Mouse (Mus musculus): ENCODE data around the gene Rrp36. TPM values are rescaled to one million over a fixed set of nuclear protein-coding genes. Genes with fewer than 3 reads are reported as not detected.

Rrp36 gene
- polyA plus RNA-seq, 1 experiment from 2014 or later: 17.4 TPM

DNA sequence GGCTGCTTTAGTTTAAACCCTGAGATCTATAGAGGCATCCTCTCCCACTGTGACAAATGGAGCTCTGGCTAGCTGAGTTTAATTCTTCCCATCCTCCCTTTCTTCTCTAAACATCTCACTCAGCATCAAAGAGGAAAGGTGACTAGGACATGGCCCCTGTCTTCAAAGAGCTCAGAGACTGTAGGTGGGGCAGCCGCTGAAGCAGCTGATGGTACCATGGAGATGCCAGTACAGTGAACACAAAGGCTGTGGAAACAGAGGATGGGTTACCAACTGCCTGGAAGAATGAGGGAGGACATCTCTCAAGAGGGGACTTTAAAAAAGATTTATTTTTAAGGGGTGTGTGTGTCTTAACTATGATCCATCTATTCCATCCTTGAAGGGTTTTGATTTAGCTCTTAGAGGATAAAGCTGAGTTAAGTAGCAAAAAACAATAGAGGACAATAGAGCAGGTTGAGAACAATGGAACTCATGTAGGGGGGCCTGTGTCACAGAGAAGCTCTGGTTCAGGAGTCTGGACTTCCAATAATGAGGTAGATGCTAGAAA, 20.4 kb upstream of the Rrp36 start:
- 91% methylated on average over 1 of the region's 1 CpGs for WGBS (ENCODE audit: insufficient replicate concordance)
- no peak for ATAC-seq (ENCODE audit: low read depth)
- Histone ChIP-seq H3K4me3 (ENCODE audit: low read depth, low read length) (no peak overlapping the region), H3K9ac (ENCODE audit: low read depth, low read length) (no peak overlapping the region), H3K27ac (ENCODE audit: low read length) (no peak overlapping the region), H3K9me3 (replicated peaks; ENCODE audit: control insufficient read depth, low read length) (no peaks in the 10 kb centered on the region), H3K36me3 (ENCODE audit: control insufficient read depth, insufficient read depth) (peaks cover 1% of the 10 kb centered on the region; the same call in 1 of the 2 replicates), H3K27me3 (ENCODE audit: control insufficient read depth, insufficient read depth, low read depth, low read length) (no peaks in the 10 kb centered on the region), H3K4me1 (ENCODE audit: control insufficient read depth, low read depth, low read length) (peaks cover 13% of the 10 kb centered on the region), H3K4me2 (ENCODE audit: low read depth, low read length) (no peak overlapping the region)

GRCm38 (mm10) chr17:46691390-46691789, 17.2 kb upstream of the Rrp36 start:
- Histone ChIP-seq H3K27ac (ENCODE audit: low read length) (no peak overlapping the region), H3K4me3 (ENCODE audit: low read depth, low read length) (no peak overlapping the region), H3K4me1 (ENCODE audit: control insufficient read depth, low read depth, low read length) (peaks cover 8% of the 10 kb centered on the region), H3K9me3 (replicated peaks; ENCODE audit: control insufficient read depth, low read length) (no peaks in the 10 kb centered on the region), H3K9ac (ENCODE audit: low read depth, low read length) (no peak overlapping the region), H3K4me2 (ENCODE audit: low read depth, low read length) (no peak overlapping the region), H3K27me3 (ENCODE audit: control insufficient read depth, insufficient read depth, low read depth, low read length) (no peaks in the 10 kb centered on the region), H3K36me3 (ENCODE audit: control insufficient read depth, insufficient read depth) (peaks cover 9% of the 10 kb centered on the region)
- ATAC-seq (ENCODE audit: low read depth): no peak
- 75% methylated on average over 2 of the region's 2 CpGs for WGBS (ENCODE audit: insufficient replicate concordance)

DNA sequence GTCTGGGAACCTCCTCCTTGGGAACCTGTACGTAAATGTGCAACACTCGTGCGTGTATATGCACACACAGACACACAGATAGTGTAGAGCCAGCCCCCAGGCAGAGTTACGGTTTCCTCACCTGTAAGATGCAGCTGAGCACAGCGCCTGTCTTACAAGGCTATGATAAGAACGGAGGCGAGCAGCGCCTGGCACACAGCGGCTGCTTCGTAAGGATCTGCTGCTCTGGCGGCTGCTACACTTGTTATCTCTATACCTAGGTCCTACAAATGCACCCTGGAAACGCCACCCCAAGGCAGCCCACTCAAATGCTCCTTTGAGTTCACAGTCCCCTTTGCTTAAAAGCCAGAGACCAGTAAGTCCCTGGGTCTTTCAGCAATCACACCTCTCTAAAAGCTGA, 16.5 kb upstream of the Rrp36 start:
- WGBS (ENCODE audit: insufficient replicate concordance): 30% methylated on average over 12 of the region's 12 CpGs
- 0 out of 2 replicates have a peak overlapping the region, but pooled peaks have one; percentile 11 for H3K27ac ChIP-seq (ENCODE audit: low read length)
- no peaks in the 10 kb centered on the region for H3K9me3 ChIP-seq (replicated peaks; ENCODE audit: control insufficient read depth, low read length)
- peak; percentile 61 for ATAC-seq (ENCODE audit: low read depth)
- peaks cover 13% of the 10 kb centered on the region for H3K36me3 ChIP-seq (ENCODE audit: control insufficient read depth, insufficient read depth)
- no peak overlapping the region for H3K4me3 ChIP-seq (ENCODE audit: low read depth, low read length)
- no peak overlapping the region for H3K9ac ChIP-seq (ENCODE audit: low read depth, low read length)
- H3K4me1 ChIP-seq (ENCODE audit: control insufficient read depth, low read depth, low read length): peaks cover 8% of the 10 kb centered on the region
- H3K27me3 ChIP-seq (ENCODE audit: control insufficient read depth, insufficient read depth, low read depth, low read length): no peaks in the 10 kb centered on the region
- H3K4me2 ChIP-seq (ENCODE audit: low read depth, low read length): no peak overlapping the region; the same call in 1 of the 2 replicates

- Histone ChIP-seq H3K9ac (ENCODE audit: low read depth, low read length) (no peak overlapping the region), H3K27ac (ENCODE audit: low read length) (no peak overlapping the region), H3K4me2 (ENCODE audit: low read depth, low read length) (no peak overlapping the region), H3K36me3 (ENCODE audit: control insufficient read depth, insufficient read depth) (peaks cover 26% of the 10 kb centered on the region), H3K4me3 (ENCODE audit: low read depth, low read length) (no peak overlapping the region), H3K9me3 (replicated peaks; ENCODE audit: control insufficient read depth, low read length) (no peaks in the 10 kb centered on the region), H3K4me1 (ENCODE audit: control insufficient read depth, low read depth, low read length) (peaks cover 12% of the 10 kb centered on the region), H3K27me3 (ENCODE audit: control insufficient read depth, insufficient read depth, low read depth, low read length) (no peaks in the 10 kb centered on the region)
- WGBS (ENCODE audit: insufficient replicate concordance): 75% methylated on average over 6 of the region's 6 CpGs
- no peak for ATAC-seq (ENCODE audit: low read depth)
Measured at GRCm38 (mm10) chr17:46685913-46686312, 11.8 kb upstream of the Rrp36 start.

DNA sequence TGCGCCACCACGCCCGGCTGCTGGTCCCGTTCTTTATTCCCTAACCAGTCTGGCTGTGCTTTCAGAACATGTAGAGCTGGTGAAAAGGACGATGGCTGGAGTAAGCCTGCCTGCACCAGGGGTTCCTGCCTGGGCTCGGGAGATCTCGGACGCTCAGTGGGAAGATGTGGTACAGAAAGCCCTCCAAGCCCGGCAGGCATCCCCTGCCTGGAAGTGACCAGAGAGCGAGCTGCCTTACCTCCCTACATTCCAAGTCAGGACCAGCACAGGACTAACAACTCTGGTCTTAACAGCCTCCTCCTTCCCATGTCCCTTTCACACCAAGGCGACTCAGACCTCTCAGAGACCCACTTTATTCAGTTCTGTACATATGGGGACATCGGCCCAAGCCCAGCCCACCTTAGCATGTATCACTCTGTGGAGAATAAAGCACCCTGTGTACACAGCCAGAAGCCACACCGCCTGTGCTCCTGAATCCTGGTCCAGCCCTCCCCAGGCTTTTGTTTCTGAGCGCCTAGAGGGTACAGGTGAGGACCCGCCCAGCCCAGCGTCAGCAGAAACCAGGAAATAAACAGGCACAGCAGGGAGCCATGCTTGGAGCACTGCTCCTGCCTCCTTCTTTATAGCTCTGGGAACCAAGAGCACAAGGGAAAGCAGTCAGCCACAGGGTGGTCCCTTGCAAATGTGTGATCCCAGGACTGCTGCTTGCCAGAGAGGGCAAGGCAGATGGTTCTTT, 8.7 kb upstream of the Rrp36 start:
- Histone ChIP-seq H3K4me3 (ENCODE audit: low read depth, low read length) (no peak overlapping the region), H3K4me1 (ENCODE audit: control insufficient read depth, low read depth, low read length) (peaks cover 26% of the 10 kb centered on the region), H3K9me3 (replicated peaks; ENCODE audit: control insufficient read depth, low read length) (no peaks in the 10 kb centered on the region), H3K4me2 (ENCODE audit: low read depth, low read length) (no peak overlapping the region), H3K36me3 (ENCODE audit: control insufficient read depth, insufficient read depth) (peaks cover 27% of the 10 kb centered on the region), H3K27ac (ENCODE audit: low read length) (no peak overlapping the region), H3K27me3 (ENCODE audit: control insufficient read depth, insufficient read depth, low read depth, low read length) (no peaks in the 10 kb centered on the region), H3K9ac (ENCODE audit: low read depth, low read length) (no peak overlapping the region)
- no peak for ATAC-seq (ENCODE audit: low read depth)
- WGBS (ENCODE audit: insufficient replicate concordance): 87% methylated on average over 16 of the region's 16 CpGs

- Histone ChIP-seq H3K27me3 (ENCODE audit: control insufficient read depth, insufficient read depth, low read depth, low read length) (no peaks in the 10 kb centered on the region), H3K4me1 (ENCODE audit: control insufficient read depth, low read depth, low read length) (peaks cover 26% of the 10 kb centered on the region), H3K9ac (ENCODE audit: low read depth, low read length) (peak overlapping the region; percentile 79), H3K4me2 (ENCODE audit: low read depth, low read length) (peak overlapping the region; percentile 88), H3K9me3 (replicated peaks; ENCODE audit: control insufficient read depth, low read length) (no peaks in the 10 kb centered on the region), H3K4me3 (ENCODE audit: low read depth, low read length) (peak overlapping the region; percentile 97), H3K27ac (ENCODE audit: low read length) (peak overlapping the region; percentile 71; the same call in 1 of the 2 replicates), H3K36me3 (ENCODE audit: control insufficient read depth, insufficient read depth) (peaks cover 26% of the 10 kb centered on the region)
- no peak for ATAC-seq (ENCODE audit: low read depth)
- WGBS (ENCODE audit: insufficient replicate concordance): 22% methylated on average over 12 of the region's 12 CpGs
Measured at GRCm38 (mm10) chr17:46681466-46682118, 7.4 kb upstream of the Rrp36 start.

- Histone ChIP-seq H3K4me3 (ENCODE audit: low read depth, low read length) (peak within 1 kb of the TSS; percentile 97), H3K27ac (ENCODE audit: low read length) (peak within 1 kb of the TSS; percentile 93), H3K9ac (ENCODE audit: low read depth, low read length) (peak within 1 kb of the TSS; percentile 91), H3K36me3 (ENCODE audit: control insufficient read depth, insufficient read depth) (peaks cover 27% of the 10 kb centered on the region), H3K4me1 (ENCODE audit: control insufficient read depth, low read depth, low read length) (peaks cover 26% of the 10 kb centered on the region), H3K27me3 (ENCODE audit: control insufficient read depth, insufficient read depth, low read depth, low read length) (no peaks in the 10 kb centered on the region), H3K4me2 (ENCODE audit: low read depth, low read length) (peak within 1 kb of the TSS; percentile 95), H3K9me3 (replicated peaks; ENCODE audit: control insufficient read depth, low read length) (no peaks in the 10 kb centered on the region)
- ATAC-seq (ENCODE audit: low read depth): peak; percentile 97
- WGBS (ENCODE audit: insufficient replicate concordance): under 1% methylated on average over 49 of the region's 49 CpGs
Measured at GRCm38 (mm10) chr17:46680760-46681373, 6.7 kb upstream of the Rrp36 start, which contains the start of gene Klhdc3. Gene Klhdc3, minus strand, starts transcription at chr17:46680914.

GRCm38 (mm10) chr17:46679843-46680759, 5.9 kb upstream of the Rrp36 start:
- WGBS (ENCODE audit: insufficient replicate concordance): under 1% methylated on average over 34 of the region's 34 CpGs
- Histone ChIP-seq H3K4me3 (ENCODE audit: low read depth, low read length) (peak overlapping the region; percentile 97), H3K4me2 (ENCODE audit: low read depth, low read length) (peak overlapping the region; percentile 95), H3K27me3 (ENCODE audit: control insufficient read depth, insufficient read depth, low read depth, low read length) (no peaks in the 10 kb centered on the region), H3K9ac (ENCODE audit: low read depth, low read length) (peak overlapping the region; percentile 91), H3K36me3 (ENCODE audit: control insufficient read depth, insufficient read depth) (peaks cover 24% of the 10 kb centered on the region), H3K4me1 (ENCODE audit: control insufficient read depth, low read depth, low read length) (peaks cover 28% of the 10 kb centered on the region), H3K27ac (ENCODE audit: low read length) (peak overlapping the region; percentile 93), H3K9me3 (replicated peaks; ENCODE audit: control insufficient read depth, low read length) (no peaks in the 10 kb centered on the region)
- ATAC-seq (ENCODE audit: low read depth): peak; percentile 0; the same call in 1 of the 2 replicates

All from liver, embryonic 16.5 days (tissue).